Mouse (Mus musculus): ENCODE results near the gene Slain2.

- TF ChIP-seq GATA1 (IDR thresholded peaks at IDR 0.05; ENCODE audit: borderline replicate concordance, low read length) (no peak), FLI1 (IDR thresholded peaks at IDR 0.05; ENCODE audit: low read length) (no peak)
These were observed 93.5 kb downstream of the Slain2 start for GRCm38 (mm10) chr5:73007582-73007959.

All from megakaryocyte, embryonic 14.5 days (primary cell).